Mouse (Mus musculus) lung, postnatal 0 days (tissue): ENCODE data around the gene Syt10.

Experiments
- CTCF ChIP-seq: IDR thresholded peaks from 2 replicates; pipeline ENCODE4 v1.5.1; 2016; ENCODE audit warnings: antibody characterized with exemption, mild to moderate bottlenecking
- EP300 ChIP-seq: IDR thresholded peaks from 2 replicates; pipeline ENCODE4 v1.6.1; 2016; ENCODE audit warnings: antibody characterized with exemption, mild to moderate bottlenecking, control low read depth

- TF ChIP-seq CTCF (no peak), EP300 (no peak)
Observed at GRCm38 (mm10) chr15:89779928-89780327, 61.7 kb downstream of the Syt10 start.
